Mouse (Mus musculus) activated CD4-positive, CD25-positive, alpha-beta regulatory T cell (primary cell): ENCODE results near the gene Tbc1d1. TPM values are rescaled to one million over a fixed set of nuclear protein-coding genes. Genes with fewer than 3 reads are reported as not detected.

Source experiments
- polyA plus RNA-seq, 2 experiments: library from polyadenylated mRNA; unstranded; fragments of 100-300 nt; shearing (Covaris generic); gene quantifications; one replicate each; pipeline ENCODE4 v1.2.1; 2017

The Tbc1d1 gene
- 10 to 100 TPM; 40.3 to 61.3 TPM for polyA plus RNA-seq

DNA sequence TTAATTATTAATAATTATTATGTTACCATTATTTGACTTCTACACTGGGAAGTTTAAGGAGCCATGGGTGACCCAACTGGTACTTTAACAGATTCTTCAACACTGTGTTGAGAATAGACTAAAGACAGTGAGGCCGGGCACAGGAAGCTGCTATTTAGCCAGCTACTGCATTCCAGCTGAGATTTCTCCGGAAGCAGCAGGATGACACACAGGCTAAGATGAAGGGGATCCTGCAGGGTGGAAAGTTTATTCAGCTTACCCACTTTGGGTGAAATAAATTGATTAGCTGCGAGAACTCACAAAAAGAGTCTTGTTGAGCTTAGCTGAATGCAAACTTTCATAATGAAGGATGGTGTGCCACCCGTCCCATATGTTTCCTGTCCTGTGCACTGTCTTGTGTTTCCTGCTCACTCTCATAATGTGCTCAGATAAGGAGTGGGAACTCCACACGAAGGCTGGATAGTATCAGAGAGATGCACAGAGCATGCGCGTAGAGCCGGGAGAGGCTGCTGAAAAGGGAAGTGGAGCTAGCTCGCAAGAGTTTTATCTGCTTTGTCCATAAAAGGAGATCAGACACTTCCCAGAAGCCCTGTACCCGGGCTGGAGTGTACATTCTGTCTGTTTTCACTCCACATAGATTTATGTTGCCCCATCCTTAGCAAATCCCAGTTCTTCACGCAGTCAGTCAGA lies at the start of gene Tbc1d1:
Gene Tbc1d1, plus strand, starts transcription at position 445 of the 690 bp plus-strand sequence.

Other genes starting within 250 kb of the Tbc1d1 start
- gene Rell1, start 187.4 kb upstream of the Tbc1d1 start, polyA plus RNA-seq: 10 to 100 TPM in 1 of 2 experiments, 1 to 10 TPM in 1; 9.4 to 11.9 TPM
- gene Pgm2, start 63.4 kb upstream of the Tbc1d1 start, polyA plus RNA-seq: 10 to 100 TPM; 33.7 to 34.8 TPM